Mouse (Mus musculus) ES-Bruce4 (cell line): ENCODE measurements at regions not wholly inside any gene's neighbourhood (a gene's known extent, or its start where the extent isn't known, plus 50 kb on each side); places are given as distances from the start of the nearest gene placed in this dataset.

ENCODE experiments used
- H3K27ac ChIP-seq: 2 replicates; pipeline ENCODE4 v1.5.1; 2012; ENCODE audit warnings: low read length, inconsistent platforms; ENCODE audit not compliant: insufficient read depth
- H3K27me3 ChIP-seq: 2 replicates; pipeline ENCODE4 v1.6.1; 2012; ENCODE audit warnings: mild to moderate bottlenecking, low read length, inconsistent platforms; ENCODE audit not compliant: control insufficient read depth, poor library complexity, insufficient read depth, severe bottlenecking
- H3K36me3 ChIP-seq: 2 replicates; pipeline ENCODE4 v1.6.1; 2012; ENCODE audit warnings: inconsistent platforms, mild to moderate bottlenecking, low read length, moderate library complexity; ENCODE audit not compliant: control insufficient read depth, poor library complexity, insufficient read depth, severe bottlenecking
- H3K4me1 ChIP-seq: one replicate; pipeline ENCODE4 v1.8.1; 2011; ENCODE audit warnings: low read length; ENCODE audit not compliant: control insufficient read depth, insufficient read depth
- H3K4me3 ChIP-seq: 2 replicates; pipeline ENCODE4 v1.5.1; 2011; ENCODE audit warnings: low read depth, mild to moderate bottlenecking, low read length
- H3K9ac ChIP-seq: 2 replicates; pipeline ENCODE4 v1.6.1; 2012; ENCODE audit warnings: low read depth, mild to moderate bottlenecking, inconsistent platforms; ENCODE audit not compliant: poor library complexity, severe bottlenecking
- H3K9me3 ChIP-seq: replicated peaks from 2 replicates; pipeline ENCODE4 v1.6.1; 2012; ENCODE audit warnings: mild to moderate bottlenecking, low read length, inconsistent platforms; ENCODE audit not compliant: control insufficient read depth, poor library complexity, insufficient read depth, severe bottlenecking
- CTCF ChIP-seq: IDR thresholded peaks from one replicate; pipeline ENCODE4 v1.8.1; 2011; ENCODE audit warnings: low read depth, low read length
- EP300 ChIP-seq: IDR thresholded peaks from 2 replicates; pipeline ENCODE4 v1.6.1; 2011; ENCODE audit warnings: low read depth, low read length; ENCODE audit not compliant: insufficient read depth
- POLR2A ChIP-seq: IDR thresholded peaks from one replicate; pipeline ENCODE4 v1.8.1; 2011; ENCODE audit warnings: low read length; ENCODE audit not compliant: insufficient read depth

- TF ChIP-seq CTCF, result no peak
- no peak for TF ChIP-seq POLR2A
- H3K36me3 ChIP-seq, result no peaks in the 10 kb centered on the region
- no peaks in the 10 kb centered on the region for H3K9me3 ChIP-seq
- no peak overlapping the region for H3K27ac ChIP-seq
- H3K4me1 ChIP-seq, result no peaks in the 10 kb centered on the region
- H3K27me3 ChIP-seq, result no peaks in the 10 kb centered on the region
- no peak overlapping the region for H3K9ac ChIP-seq
- no peak overlapping the region for H3K4me3 ChIP-seq
Observed at GRCm38 (mm10) chr5:54741440-54741839, 743.1 kb downstream of the Stim2 start.

- H3K27me3 ChIP-seq, result no peaks in the 10 kb centered on the region
- H3K4me1 ChIP-seq, result no peaks in the 10 kb centered on the region
- H3K4me3 ChIP-seq, result no peak overlapping the region
- no peaks in the 10 kb centered on the region for H3K9me3 ChIP-seq
- no peaks in the 10 kb centered on the region for H3K36me3 ChIP-seq
- H3K9ac ChIP-seq, result no peak overlapping the region
- TF ChIP-seq CTCF (no peak), POLR2A (no peak), EP300 (no peak)
- H3K27ac ChIP-seq, result no peak overlapping the region
Observed at GRCm38 (mm10) chr5:54746973-54747372, 748.7 kb downstream of the Stim2 start.

- H3K27ac ChIP-seq, result no peak overlapping the region
- H3K9me3 ChIP-seq, result no peaks in the 10 kb centered on the region
- no peaks in the 10 kb centered on the region for H3K27me3 ChIP-seq
- H3K9ac ChIP-seq, result no peak overlapping the region
- no peak overlapping the region for H3K4me3 ChIP-seq
- no peak for TF ChIP-seq CTCF
- no peak for TF ChIP-seq EP300
- no peak for TF ChIP-seq POLR2A
- no peaks in the 10 kb centered on the region for H3K4me1 ChIP-seq
- H3K36me3 ChIP-seq, result no peaks in the 10 kb centered on the region
Observed at GRCm38 (mm10) chr5:54753372-54753771, 755.1 kb downstream of the Stim2 start.

- H3K4me3 ChIP-seq, result no peak overlapping the region
- no peaks in the 10 kb centered on the region for H3K36me3 ChIP-seq
- H3K4me1 ChIP-seq, result no peaks in the 10 kb centered on the region
- no peaks in the 10 kb centered on the region for H3K27me3 ChIP-seq
- no peak for TF ChIP-seq EP300
- no peak for TF ChIP-seq CTCF
- TF ChIP-seq POLR2A, result no peak
- no peaks in the 10 kb centered on the region for H3K9me3 ChIP-seq
- no peak overlapping the region for H3K9ac ChIP-seq
- H3K27ac ChIP-seq, result no peak overlapping the region
Observed at GRCm38 (mm10) chr5:54759657-54760056, 761.4 kb downstream of the Stim2 start.

GRCm38 (mm10) chr5:54763019-54763418, 764.7 kb downstream of the Stim2 start:
- H3K27ac ChIP-seq, result no peak overlapping the region
- H3K4me1 ChIP-seq, result no peaks in the 10 kb centered on the region
- no peak overlapping the region for H3K9ac ChIP-seq
- H3K4me3 ChIP-seq, result no peak overlapping the region
- H3K36me3 ChIP-seq, result no peaks in the 10 kb centered on the region
- H3K9me3 ChIP-seq, result no peaks in the 10 kb centered on the region
- 0 out of 2 replicates have a peak, but pooled peaks have one; percentile 10 for TF ChIP-seq EP300
- no peak for TF ChIP-seq CTCF
- TF ChIP-seq POLR2A, result no peak
- no peaks in the 10 kb centered on the region for H3K27me3 ChIP-seq

- H3K9me3 ChIP-seq, result no peaks in the 10 kb centered on the region
- H3K27me3 ChIP-seq, result no peaks in the 10 kb centered on the region
- H3K4me3 ChIP-seq, result no peak overlapping the region
- H3K27ac ChIP-seq, result no peak overlapping the region
- no peaks in the 10 kb centered on the region for H3K4me1 ChIP-seq
- H3K36me3 ChIP-seq, result no peaks in the 10 kb centered on the region
- TF ChIP-seq CTCF (peak; percentile 40), EP300 (no peak)
- no peak overlapping the region for H3K9ac ChIP-seq
Observed at GRCm38 (mm10) chr5:54796953-54797450, 798.7 kb downstream of the Stim2 start.
